Mouse (Mus musculus) c-Kit-positive CD71-negative TER-119-negative erythroid progenitor cells, embryonic 14.5 days (primary cell): ENCODE measurements around the gene Krt77.
A peak's percentile ranks its signal among the peaks of the same experiment; 100 is the strongest.

Source experiments
- DNase-seq: peaks from one replicate; pipeline ENCODE4 v3.0.0-alpha.2; 2013; ENCODE audit warnings: low read depth

Gene Krt77

DNA sequence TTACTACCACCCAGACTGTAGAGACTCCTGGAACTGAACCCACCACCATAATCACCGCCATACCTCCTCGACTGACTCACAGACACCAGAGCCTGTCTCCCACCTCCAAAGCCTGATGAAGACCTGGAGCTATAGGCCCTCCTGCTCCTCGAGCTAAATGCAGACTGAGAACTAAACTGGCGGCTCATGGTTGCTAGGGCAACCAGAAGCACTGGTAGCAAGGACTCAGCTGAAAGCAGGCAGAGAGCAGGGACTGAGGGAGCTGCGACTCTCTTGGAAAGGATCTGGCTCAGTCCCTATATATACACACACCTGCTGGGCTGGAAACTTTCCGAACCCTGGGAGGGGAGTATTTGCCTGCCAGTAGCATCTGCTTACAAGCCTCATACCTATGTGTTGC is at the start of gene Krt77:
TSS of gene Krt77 (minus strand) at position 275 of the 400 bp plus-strand sequence.
- no peak for DNase-seq

DNA sequence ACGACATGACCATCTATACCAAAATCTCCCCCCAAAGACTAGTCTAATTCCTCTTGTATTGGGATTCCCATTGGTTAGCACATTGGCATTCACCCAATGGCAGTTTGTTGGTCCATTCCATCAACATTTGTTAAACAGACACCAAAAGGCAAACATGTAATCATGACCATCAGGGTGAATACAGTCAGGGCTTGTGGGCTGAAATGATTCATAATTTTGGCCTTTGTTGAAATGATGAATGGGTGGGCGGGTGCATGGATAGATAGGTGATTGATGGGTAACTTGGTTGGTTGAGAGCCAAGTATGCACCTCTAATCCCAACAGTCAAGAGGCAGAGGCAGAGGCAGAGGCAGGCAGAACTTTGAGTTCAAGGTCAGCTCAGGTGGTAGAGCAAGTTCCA is 46.6 kb upstream of the Krt77 start:
- no peak for DNase-seq

DNA sequence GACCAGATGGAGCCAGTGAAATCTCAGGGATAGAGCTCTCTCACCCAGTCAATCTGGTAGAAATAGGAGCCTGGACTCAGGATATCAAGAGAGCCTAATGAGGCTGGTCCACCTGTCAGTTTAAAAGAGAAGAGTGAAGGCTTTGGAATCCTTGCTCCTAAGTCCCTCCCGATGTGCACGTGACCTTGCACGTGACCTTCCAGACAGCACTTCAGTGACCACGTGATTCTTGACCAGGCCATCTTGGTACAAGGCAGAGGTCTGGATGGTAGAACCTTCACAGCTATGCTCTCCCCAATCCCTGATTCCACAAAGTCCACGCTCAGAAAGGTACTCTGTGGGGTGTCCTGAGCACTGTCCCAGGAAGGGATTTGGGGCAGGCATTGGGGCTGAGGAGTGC is 35.3 kb upstream of the Krt77 start:
- DNase-seq, result no peak

DNA sequence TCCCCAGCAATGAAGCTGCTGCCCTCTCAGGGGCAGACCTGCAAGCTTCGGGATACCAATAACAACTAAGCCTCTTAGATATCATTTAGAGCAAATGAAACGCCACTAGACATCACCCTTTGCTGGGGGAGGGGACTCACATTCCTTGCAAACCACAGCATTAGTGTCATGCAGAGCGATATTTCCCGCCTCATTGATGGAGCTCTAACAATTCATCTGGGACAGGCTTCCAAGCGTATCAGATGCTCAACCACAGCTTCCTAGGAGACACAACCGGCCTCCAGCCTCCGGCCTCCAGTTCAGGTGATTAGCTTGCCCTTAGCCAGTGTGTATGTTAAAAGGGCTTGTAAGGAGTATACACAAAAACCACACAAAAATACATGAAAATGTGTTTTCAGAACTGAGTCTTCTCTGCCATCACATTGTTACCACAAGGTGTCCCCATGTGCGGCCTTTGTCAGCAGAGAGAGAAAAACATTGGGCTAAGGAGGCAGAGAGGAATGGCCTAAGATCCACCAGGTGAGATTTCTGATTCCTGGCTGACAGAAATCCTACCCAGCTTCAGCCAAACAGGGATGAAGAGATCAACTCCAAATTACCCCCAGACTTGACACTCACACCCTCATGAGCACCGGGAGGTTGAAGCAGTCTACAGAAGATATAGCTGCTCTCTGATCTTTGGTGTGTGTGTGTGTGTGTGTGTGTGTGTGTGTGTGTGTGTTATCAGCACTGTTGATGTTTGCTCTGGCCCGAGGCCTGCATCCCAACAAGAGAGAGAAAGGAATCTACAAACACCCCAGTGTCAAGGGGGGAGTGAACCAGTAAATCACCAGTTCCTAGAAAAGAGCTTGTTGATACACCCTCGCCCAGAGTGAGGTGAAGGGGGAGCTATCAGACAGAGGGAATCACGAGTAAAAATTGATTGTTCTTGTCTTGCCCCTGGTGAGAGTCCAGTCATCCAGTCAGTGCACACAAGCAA is 33.0 kb upstream of the Krt77 start:
- DNase-seq, result no peak

DNA sequence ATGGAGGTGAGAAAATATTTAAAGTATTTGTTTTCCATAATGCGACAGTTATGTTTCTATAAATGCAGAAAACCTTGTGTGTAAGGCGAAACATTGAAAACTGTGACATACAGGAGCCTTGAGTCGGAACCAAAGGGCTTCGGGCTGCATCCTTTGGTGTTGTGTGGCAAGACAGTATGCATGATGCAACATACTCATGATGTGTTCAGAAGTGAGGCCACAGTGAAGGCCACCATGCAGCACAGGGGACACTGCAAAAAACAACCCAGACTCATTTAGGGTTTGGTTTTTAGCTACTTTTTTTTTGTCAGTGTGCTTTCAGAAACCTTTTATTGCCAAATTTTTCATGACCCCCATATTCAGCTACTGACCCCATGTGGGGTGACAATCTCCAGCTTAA is 25.7 kb upstream of the Krt77 start:
- DNase-seq, result no peak

DNA sequence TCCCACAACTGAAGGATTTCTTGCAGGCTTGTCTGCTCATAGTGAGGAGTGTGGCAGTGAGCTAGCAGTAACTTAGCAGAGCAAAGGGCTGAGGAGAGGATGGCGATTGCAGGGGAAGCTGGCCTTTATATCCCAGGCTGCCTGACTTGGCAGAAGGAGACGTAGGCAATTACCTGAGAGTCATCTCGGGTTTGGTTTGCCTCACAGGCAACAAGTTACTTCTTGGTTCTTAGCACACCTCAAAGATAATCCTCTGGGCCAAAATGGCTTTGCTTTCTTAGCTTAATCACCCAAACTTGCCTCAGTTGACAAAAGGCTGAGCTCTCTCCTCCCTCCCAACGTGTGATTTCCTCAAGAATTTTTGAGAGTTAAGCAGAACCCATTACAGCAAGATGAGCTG is 23.3 kb upstream of the Krt77 start, which contains the start of gene Krt76:
TSS of gene Krt76 (minus strand) at position 101 of the 400 bp plus-strand sequence.
- DNase-seq, result no peak

DNA sequence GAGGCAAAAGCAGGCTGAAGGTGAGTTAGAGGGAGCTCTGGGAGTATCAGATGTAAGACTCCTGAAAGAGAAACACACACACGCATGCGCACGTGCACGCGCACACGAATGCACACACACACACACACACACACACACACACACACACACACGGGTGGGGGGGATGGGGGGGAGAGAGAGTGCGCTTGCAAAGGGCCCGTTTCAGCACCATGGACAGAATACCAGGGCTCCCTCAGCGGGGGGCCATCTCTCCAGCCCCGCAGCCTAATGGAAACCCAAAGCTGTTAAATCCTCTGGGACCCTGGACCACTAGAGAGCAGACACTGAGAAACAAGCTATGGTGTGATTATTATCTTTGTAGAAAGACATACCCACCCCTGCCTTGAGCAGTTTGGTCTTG is 10.3 kb upstream of the Krt77 start:
- peak; percentile 9 for DNase-seq

DNA sequence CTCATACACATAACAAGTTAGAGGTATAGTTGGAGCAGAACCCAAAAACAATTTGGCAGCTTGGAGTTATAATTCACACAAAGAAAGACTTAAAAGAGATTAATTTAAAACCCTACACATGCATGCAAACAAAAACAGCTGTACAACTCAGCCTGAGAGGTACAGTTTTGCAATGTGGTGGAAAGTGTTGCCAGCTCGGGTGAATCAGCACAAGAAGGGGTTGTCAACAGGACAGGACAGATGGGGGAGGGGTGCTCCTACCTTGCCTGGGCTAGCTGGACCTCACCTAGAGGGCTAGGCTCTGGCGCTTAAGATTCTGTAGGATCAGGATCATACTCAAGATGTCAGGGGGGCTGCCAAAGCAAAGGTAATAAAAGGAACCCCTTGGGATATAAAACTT is 8.5 kb upstream of the Krt77 start:
- no peak for DNase-seq

DNA sequence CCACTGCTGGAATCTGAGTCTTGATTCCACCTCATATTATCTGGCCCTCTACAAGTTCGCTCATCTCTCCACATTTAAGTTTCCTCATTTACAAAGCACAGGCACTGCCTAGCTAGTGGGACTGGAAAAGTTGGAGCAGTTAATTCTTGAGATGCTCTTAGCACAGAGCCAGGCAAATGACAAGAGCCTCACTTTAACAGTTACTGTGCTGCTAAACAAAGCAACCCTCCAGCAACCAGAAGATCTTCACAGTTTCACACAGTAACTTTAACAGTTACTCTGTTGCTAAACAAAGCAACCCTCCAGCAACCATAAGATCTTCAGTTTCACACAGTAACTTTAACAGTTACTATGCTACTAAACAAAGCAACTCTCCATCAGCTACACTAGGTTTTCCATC is 4.9 kb upstream of the Krt77 start:
- DNase-seq, result no peak

DNA sequence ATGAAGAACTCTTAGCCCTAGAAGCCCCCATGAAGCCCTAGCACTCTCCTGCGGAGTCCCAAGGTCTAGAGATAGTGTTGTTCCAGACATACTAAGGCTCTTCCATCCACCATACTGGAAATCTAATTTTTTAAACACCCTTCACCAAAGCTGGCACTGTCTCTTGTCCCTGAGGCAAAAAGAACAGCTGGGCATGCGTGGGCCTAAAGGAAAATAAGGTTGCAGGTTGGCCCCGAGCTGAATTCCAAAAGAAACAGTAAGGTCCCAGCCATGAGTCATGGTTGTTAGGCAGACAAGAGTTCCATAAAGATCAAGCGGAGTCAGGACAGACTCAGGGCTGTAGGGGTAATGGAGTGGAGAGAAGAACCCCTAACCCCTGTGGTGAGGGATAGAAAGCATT is 3.7 kb upstream of the Krt77 start:
- no peak for DNase-seq

DNA sequence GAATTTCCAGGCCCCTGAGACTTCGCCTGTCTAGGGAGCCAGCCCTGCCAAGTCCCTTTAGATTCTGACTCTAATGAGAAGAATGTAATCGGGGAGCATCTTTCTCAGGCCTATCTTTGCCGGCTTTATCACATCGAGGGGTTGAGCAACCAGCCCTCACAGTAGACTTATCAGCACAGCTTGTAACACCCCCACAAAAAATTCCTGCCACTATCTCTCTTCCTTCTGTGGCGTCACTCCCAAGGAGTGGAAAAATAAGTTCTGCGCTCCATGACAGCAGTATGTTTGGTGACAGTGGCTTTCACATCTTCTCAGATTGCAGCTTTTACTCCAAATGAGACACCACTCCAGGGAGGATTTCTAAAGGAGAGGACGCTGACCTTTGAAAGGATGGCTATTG is 2.8 kb downstream of the Krt77 start:
- DNase-seq, result no peak

DNA sequence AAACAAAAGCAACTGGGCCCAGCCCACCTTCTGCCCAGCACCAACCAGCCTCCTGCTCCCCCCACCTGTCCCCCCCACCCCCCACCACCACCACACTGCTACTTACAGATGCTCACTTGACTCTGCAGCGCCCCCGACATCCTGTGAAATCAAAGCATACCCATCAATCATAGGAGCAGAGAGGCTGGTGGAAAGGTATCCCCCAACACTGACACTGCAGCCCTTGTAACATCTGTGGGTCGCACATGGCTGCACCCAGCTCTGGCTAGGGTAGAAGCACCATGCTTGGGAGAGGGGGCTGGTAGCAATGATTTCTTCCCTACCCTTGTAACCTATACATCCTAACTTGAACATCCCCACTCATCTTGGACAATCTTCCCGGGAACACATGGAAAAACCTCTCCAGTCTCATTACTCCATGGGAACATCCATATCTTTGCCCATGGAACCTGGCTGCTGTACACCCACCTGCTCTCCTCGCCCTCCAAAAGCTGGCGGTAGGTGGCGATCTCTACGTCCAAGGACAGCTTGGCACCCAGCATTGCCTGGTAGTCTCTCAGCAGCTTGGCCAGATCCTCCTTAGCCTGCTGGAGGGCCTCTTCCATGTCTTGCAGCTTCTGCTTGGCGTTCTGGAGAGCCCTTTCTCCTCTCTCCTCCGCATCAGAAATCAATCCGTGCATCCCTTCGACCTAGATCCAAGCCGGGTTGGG is 8.9 kb downstream of the Krt77 start:
- DNase-seq, result no peak

DNA sequence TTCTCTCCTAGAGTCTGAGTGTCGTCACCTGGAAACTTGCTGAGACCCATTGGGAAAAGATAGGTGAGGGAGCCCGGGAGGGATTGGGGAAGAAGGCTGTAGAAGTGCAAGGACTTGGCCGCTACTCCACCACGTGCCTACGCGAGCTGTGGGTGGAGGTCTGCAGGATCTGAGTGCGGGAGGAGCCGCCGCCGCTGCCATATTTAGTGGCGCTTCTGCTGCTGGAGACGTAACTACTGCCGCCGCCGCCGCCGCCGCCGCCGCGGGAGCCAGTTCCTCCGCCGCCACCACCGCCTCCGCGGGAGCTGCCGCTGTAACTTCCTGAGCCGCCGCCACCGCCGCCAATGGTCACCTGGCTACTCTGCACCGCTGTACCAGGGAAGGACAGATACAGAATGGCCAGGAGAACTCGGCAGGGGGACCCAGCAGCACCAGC is 9.8 kb downstream of the Krt77 start:
- DNase-seq, result peak; percentile 16

DNA sequence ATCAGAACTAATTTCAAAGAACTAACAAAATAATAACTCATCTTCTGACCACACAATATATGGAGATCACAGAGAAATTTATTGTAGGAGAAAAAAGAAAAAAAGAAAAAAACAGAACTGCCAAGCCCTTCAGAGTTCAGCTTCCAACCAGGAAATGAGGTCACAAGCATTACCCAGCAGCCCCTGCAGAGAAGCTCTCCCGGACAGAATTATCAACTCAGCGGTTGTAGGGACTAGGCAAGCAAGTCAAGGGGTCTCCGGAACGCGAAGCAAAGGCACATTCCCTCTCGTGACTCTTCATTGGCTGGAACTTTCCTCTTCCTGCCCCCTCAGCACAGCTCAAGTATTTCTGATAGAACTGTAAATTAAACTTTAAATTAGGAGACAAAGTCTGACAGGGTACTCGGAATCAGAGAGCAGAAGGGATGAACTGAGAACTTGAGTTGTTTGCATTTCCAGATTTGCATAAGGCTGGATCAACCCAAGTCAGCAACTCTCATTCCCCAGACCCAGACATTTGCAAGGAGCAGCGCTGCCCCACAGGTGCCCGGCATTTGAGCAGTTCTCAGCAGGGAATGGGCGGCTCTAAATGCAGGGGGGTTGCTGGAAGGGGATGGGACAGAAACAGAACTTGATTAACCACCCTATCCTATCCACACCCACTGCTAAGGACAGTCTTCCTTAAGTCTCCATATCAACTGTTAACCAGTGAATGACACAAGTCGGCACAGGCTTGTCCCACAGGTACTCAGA is 10.7 kb downstream of the Krt77 start:
- DNase-seq, result no peak

DNA sequence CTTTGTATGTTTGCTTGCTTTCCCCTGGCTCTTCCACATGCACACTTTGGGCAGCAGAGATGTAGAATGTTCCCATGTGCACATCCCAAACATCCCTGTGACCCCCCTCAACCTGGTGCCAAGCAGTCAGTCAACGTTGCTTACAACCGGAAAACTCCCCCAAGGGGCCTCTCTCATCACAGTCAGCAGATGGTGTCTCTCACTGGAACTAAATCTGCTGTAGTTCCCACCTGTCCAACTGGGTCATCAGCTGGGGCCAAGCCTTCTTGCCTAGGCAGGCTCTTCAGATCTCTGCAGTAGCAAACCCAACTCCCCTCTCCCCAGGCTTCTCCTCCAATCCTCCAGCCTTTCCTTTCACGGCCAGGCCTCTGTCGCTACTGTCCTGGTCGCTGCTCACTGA is 12.8 kb downstream of the Krt77 start:
- no peak for DNase-seq

DNA sequence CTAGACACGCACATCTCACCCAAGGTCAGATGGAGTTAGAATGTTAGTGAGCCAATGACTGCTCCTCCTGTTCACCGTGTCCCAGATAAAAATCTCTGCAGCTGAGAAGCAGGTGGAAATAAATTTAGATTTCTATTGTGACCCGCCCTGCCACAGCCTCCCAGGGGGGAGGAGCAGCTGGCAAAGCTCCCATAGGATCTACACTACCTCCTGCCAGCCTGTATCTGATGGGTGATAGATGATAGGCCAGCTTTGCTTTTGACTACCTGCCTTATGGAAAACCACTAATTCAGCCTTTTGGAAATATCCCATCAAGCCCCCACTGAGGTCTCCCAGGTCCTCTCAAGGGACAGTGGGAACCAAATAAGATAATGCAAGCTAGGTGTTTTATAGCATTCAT is 13.8 kb downstream of the Krt77 start:
- no peak for DNase-seq

DNA sequence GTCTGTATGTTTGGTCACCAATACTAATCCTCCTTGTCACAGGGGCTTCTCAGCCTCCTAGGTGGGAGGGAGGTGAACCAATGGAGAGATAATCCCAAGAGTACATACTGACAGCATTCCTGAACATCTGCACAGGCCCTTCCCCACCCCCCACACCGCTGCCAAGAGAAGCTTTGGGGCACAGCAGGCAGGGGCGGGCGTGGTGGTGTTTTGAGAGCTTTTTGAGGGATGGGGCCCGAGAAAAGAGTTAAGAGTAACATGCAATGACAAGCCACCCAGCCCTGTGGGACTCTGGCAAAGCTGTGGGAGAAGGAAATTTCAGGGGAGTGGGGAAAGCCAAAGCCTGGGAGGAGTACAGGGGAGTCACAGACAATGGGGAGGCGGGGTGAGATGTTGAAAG is 15.2 kb downstream of the Krt77 start:
- DNase-seq, result no peak

DNA sequence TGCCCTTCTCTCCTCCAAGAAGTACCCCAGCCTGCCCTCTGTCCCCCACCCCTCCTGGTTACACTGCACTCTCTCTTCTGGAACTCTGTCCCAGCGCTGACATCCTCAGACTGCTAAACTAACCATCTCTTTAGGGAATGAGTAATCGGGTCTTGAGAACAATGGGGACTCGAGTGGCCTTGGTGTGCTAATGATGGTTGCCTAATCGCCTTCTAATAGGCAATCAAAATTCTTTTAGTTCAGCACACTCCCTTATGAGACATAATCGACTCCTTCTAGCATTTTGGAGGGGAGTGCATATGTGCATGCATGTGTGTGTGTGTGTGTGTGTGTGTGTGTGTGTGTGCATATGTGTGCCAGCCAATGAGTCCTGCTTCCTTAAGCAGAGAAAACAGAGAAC is 16.9 kb downstream of the Krt77 start:
- DNase-seq, result no peak

DNA sequence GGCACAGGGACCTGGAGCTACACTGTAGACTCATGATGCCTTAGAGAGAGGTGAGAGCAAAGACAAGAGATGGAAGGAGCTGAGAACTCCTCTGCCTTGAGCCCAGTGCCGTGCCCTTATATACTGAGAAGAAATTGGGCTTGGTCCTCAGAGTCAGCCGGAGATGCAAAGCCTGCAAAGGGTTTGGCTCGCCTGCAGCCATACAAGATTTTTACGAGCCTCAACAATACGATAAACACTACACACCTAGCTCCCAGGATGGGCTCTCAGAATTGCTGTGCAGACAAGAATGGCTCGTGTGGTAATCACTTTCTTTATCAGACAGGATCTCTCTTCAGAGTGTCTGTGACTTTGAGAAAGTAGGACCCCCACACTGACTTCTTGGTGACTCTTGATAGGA is 18.8 kb downstream of the Krt77 start, which contains the start of gene Krt1:
TSS of gene Krt1 (minus strand) at position 101 of the 400 bp plus-strand sequence.
- DNase-seq, result no peak

DNA sequence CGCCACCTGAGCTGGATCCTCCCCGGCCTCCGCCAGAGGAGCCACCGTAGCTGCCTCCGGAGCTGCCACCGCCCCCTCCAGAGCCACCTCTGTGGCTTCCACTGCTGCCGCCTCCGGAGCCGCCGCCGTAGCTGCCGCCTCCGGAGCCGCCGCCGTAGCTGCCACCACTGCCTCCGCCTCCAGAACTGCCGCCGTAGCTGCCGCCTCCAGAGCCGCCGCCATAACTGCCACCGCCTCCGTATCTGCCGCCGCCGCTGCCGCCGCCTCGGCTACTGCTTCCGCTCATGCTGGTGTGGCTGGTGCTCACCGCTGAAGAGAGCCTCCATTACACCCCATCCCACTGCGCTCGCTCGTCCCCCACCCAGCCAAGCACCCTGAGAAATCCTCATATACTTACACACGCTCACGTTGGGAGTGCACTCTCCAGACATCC is 23.5 kb downstream of the Krt77 start:
- DNase-seq, result peak; percentile 22

DNA sequence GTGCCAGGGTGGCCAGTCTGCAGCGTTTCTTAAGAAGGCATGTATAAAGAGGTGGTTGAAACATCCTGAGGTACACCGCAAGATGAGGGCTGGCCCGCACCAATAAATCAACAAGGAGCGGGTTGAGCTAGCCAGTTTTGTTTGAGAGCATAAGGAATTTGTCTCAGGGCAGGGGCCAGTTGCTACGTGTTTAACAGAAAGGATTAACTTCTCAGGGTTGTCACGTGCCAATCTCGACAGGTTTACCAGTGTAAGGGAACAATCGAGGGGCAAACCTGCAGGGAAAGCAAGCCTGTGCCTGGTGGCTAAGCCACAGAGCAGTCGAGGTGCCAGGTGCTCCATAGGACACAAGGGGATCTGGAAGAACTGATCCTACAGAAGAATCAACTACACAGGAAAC is 26.3 kb downstream of the Krt77 start:
- no peak for DNase-seq

DNA sequence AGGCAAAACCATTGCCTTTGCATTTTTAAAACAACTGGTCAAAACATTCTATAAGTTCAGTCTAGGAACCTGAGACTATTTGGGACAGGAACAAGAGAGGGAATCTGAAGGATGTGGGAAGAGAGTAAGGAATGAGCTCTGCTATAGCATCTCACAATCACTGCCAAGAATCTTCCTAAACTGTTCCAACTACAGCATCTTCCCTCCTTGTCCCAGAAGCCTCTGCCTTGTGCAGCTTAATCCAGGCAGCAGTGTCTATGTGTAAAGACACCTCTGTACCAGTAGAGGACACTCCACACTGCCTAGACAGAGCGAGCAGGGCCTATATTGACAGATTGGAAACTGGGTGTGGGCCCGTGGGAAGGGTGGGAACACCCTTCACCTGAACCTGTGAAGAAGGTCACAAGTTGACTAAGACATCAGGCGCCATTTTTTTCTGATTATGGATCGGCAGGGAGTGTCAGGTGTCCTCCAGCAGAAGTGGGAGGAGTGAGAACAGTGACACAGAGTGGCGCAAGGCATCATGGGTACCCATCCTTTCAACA is 34.6 kb downstream of the Krt77 start:
- DNase-seq, result no peak
